In genomic region chr12:110979808-110980207, GRCm38 (mm10) we compare ENCODE assay signal across 13 mouse cellular contexts. TPM values are rescaled to one million over a fixed set of nuclear protein-coding genes. Genes with fewer than 3 reads are reported as not detected.
A peak's percentile ranks its signal among the peaks of the same experiment; 100 is the strongest.
DNase-seq lines count a peak whose midpoint lies in the region; ATAC-seq and TF ChIP-seq lines count a peak whose summit lies in the region.
"Had no signal": no experiment of that assay in that cellular context is flagged by ENCODE, and none has a peak within 500 bp of the region (broad histone marks: within the 10 kb centered on the region; RNA-seq: fewer than 3 reads in every experiment).

No protein-coding gene starts in this region.

- peak; percentile 10 for DNase-seq in kidney, adult 2 months
- DNase-seq in kidney, postnatal 14 days = no peak
- no peak for DNase-seq in embryonic facial prominence, embryonic 10.5 days (ENCODE audit: low spot score)
- no peak for DNase-seq in liver, embryonic 14.5 days (ENCODE audit: low read depth in 3 of 3, low spot score in 3 of 3)
- no peak for DNase-seq in thymus, postnatal 14 days
- no peak for DNase-seq in left cerebral cortex, adult 18-20 months (ENCODE audit: low spot score in 2 of 2)
- DNase-seq: adrenal gland, adult 2 months; right cerebral cortex, postnatal 4 days; thymus, postnatal 36 days had no signal

- 0 out of 2 replicates have a peak, but pooled peaks have one; percentile 19 for TF ChIP-seq EP300 in liver, embryonic 14.5 days (IDR thresholded peaks at IDR 0.05; ENCODE audit: low read depth)

- peak overlapping the region; percentile 90 for H3K4me2 ChIP-seq in liver, embryonic 14.5 days (ENCODE audit: low read depth)

- H3K9ac ChIP-seq in liver, embryonic 14.5 days (replicated peaks) = peak overlapping the region; percentile 78

- H3K27me3 ChIP-seq in erythroblast, embryonic 14.5 days (ENCODE audit: control insufficient read depth) = peaks cover 5% of the 10 kb centered on the region; the same call in 1 of the 2 replicates
- no peaks in the 10 kb centered on the region for H3K27me3 ChIP-seq in kidney, adult 2 months (replicated peaks; ENCODE audit: control insufficient read depth, insufficient read depth, low read length)
- H3K27me3 ChIP-seq in embryonic facial prominence, embryonic 10.5 days (replicated peaks; ENCODE audit: low read depth, poor library complexity, severe bottlenecking) = peaks cover 37% of the 10 kb centered on the region
- H3K27me3 ChIP-seq in liver, embryonic 14.5 days (ENCODE audit: control insufficient read depth, insufficient read depth, low read length) = no peaks in the 10 kb centered on the region
- H3K27me3 ChIP-seq: embryonic facial prominence, embryonic 13.5 days had no signal

- H3K36me3 ChIP-seq in erythroblast, embryonic 14.5 days (ENCODE audit: control insufficient read depth) = peaks cover 37% of the 10 kb centered on the region
- H3K36me3 ChIP-seq in kidney, adult 2 months (ENCODE audit: control insufficient read depth, insufficient read depth, low read length) = no peaks in the 10 kb centered on the region
- H3K36me3 ChIP-seq in embryonic facial prominence, embryonic 10.5 days (replicated peaks) = peaks cover 27% of the 10 kb centered on the region
- peaks cover 30% of the 10 kb centered on the region for H3K36me3 ChIP-seq in liver, embryonic 14.5 days (replicated peaks; ENCODE audit: control insufficient read depth, insufficient read depth, low read depth)

- TF ChIP-seq POLR2A in kidney, adult 2 months (IDR thresholded peaks at IDR 0.05; ENCODE audit: low read depth, low read length) = no peak

- 57% methylated on average over 3 of the region's 3 CpGs for WGBS in kidney, adult 2 months
- WGBS in embryonic facial prominence, embryonic 10.5 days = 81% methylated on average over 3 of the region's 3 CpGs
- 47% methylated on average over 3 of the region's 3 CpGs for WGBS in liver, embryonic 14.5 days (ENCODE audit: insufficient replicate concordance)

- TF ChIP-seq CTCF in kidney, adult 2 months (conservative IDR thresholded peaks at IDR 0.05; ENCODE audit: insufficient read depth, insufficient read length, low read depth, low read length) = no peak
- no peak for TF ChIP-seq CTCF in liver, embryonic 14.5 days (IDR thresholded peaks at IDR 0.05; ENCODE audit: low read depth)

- peak overlapping the region; percentile 88; the same call in 1 of the 2 replicates for H3K27ac ChIP-seq in kidney, adult 2 months (ENCODE audit: insufficient read depth, low read depth, low read length)
- H3K27ac ChIP-seq in embryonic facial prominence, embryonic 10.5 days (replicated peaks) = peak overlapping the region; percentile 89; the same call in 1 of the 2 replicates
- peak overlapping the region; percentile 88 for H3K27ac ChIP-seq in liver, embryonic 14.5 days
- H3K27ac ChIP-seq: hindbrain, embryonic 14.5 days had no signal

- H3K4me3 ChIP-seq in erythroblast, embryonic 14.5 days (replicated peaks) = peak overlapping the region; percentile 81
- no peak overlapping the region for H3K4me3 ChIP-seq in kidney, adult 2 months (ENCODE audit: insufficient read depth, low read depth, low read length)
- peak overlapping the region; percentile 76 for H3K4me3 ChIP-seq in embryonic facial prominence, embryonic 10.5 days
- H3K4me3 ChIP-seq in liver, embryonic 14.5 days (ENCODE audit: insufficient read depth in 1 of 2, low read depth in 2 of 2, low read length in 2 of 2) = peak overlapping the region; percentile 71 to 96; a peak in 2 of 4 replicates

- peaks cover 64% of the 10 kb centered on the region for H3K4me1 ChIP-seq in erythroblast, embryonic 14.5 days (ENCODE audit: control insufficient read depth)
- H3K4me1 ChIP-seq in kidney, adult 2 months (ENCODE audit: control insufficient read depth, insufficient read depth, low read length) = peaks cover 7% of the 10 kb centered on the region; the same call in 1 of the 2 replicates
- H3K4me1 ChIP-seq in embryonic facial prominence, embryonic 10.5 days = peaks cover 16% of the 10 kb centered on the region
- H3K4me1 ChIP-seq in liver, embryonic 14.5 days (replicated peaks; ENCODE audit: control insufficient read depth in 2 of 2, insufficient read depth in 2 of 2, low read length in 1 of 2) = peaks cover 39 to 40% of the 10 kb centered on the region in 2 experiments

- ATAC-seq in erythroblast, adult 5-6 weeks (replicated peaks; ENCODE audit: low FRiP score, poor library complexity, severe bottlenecking) = no peak
- no peak for ATAC-seq in liver, embryonic 14.5 days (ENCODE audit: insufficient read depth)

- peaks cover 9% of the 10 kb centered on the region for H3K9me3 ChIP-seq in erythroblast, embryonic 14.5 days (ENCODE audit: control insufficient read depth, low read length)
- peaks cover 3% of the 10 kb centered on the region; the same call in 1 of the 2 replicates for H3K9me3 ChIP-seq in embryonic facial prominence, embryonic 10.5 days
- no peaks in the 10 kb centered on the region for H3K9me3 ChIP-seq in liver, embryonic 14.5 days (ENCODE audit: control insufficient read depth, low read length)
- H3K9me3 ChIP-seq: embryonic facial prominence, embryonic 13.5 days had no signal

RNA-seq across cellular contexts. Expression of gene Ankrd9, which starts 1.0 kb away (rescaled TPM):
- polyA plus RNA-seq in erythroblast, embryonic 14.5 days (2012) = 11.8 and 12.2 TPM in 2 replicates
- 29.8 and 52.2 TPM in 2 replicates for total RNA-seq in erythroblast, adult 5-6 weeks (2015; ENCODE audit: low replicate concordance)
- 66.5 and 82.1 TPM in 2 replicates for total RNA-seq in erythroblast, adult 5-6 weeks (2017; ENCODE audit: low replicate concordance)
- 23.9 and 28.0 TPM in 2 replicates for polyA plus RNA-seq in kidney, adult 2 months (2012; rRNA removed)
- polyA plus RNA-seq in embryonic facial prominence, embryonic 10.5 days (2016; fragmentation: Nextera tagmentation; extraction: Ambion mirVana) = 14.2 and 14.6 TPM in 2 replicates
- 47.4 and 57.4 TPM in 2 replicates for polyA plus RNA-seq in liver, embryonic 14.5 days (2012; rRNA removed)
- 41.8 and 49.8 TPM in 2 replicates for polyA plus RNA-seq in liver, embryonic 14.5 days (2014; fragmentation: Nextera tagmentation; extraction: Ambion mirVana)
- 10 to 100 TPM; 19.6 to 21.1 TPM for total RNA-seq in left cerebral cortex, adult 18-20 months (2021)

RNA-seq across cellular contexts. Expression of gene Rcor1, which starts 59.3 kb away (rescaled TPM):
- 0.31 and 0.44 TPM in 2 replicates for polyA plus RNA-seq in erythroblast, embryonic 14.5 days (2012)
- 21.3 and 26.9 TPM in 2 replicates for total RNA-seq in erythroblast, adult 5-6 weeks (2015; ENCODE audit: low replicate concordance)
- total RNA-seq in erythroblast, adult 5-6 weeks (2017; ENCODE audit: low replicate concordance) = 9.8 and 18.0 TPM in 2 replicates
- 9.7 and 11.5 TPM in 2 replicates for polyA plus RNA-seq in kidney, adult 2 months (2012; rRNA removed)
- 7.4 and 8.0 TPM in 2 replicates for polyA plus RNA-seq in embryonic facial prominence, embryonic 10.5 days (2016; fragmentation: Nextera tagmentation; extraction: Ambion mirVana)
- polyA plus RNA-seq in liver, embryonic 14.5 days (2012; rRNA removed) = 7.2 and 9.1 TPM in 2 replicates
- polyA plus RNA-seq in liver, embryonic 14.5 days (2014; fragmentation: Nextera tagmentation; extraction: Ambion mirVana) = 5.8 and 6.2 TPM in 2 replicates
- total RNA-seq in left cerebral cortex, adult 18-20 months (2021) = 10 to 100 TPM; 16.4 to 18.9 TPM
